Mouse (Mus musculus) CH12.LX (cell line): ENCODE measurements around the gene Gm10382. TPM values are rescaled to one million over a fixed set of nuclear protein-coding genes. Genes with fewer than 3 reads are reported as not detected.

Experiments used
- DNase-seq: peaks from one replicate; pipeline ENCODE4 v3.0.0-alpha.2; 2013; ENCODE audit errors: extremely low read depth
- H3K27ac ChIP-seq: 2 replicates; pipeline ENCODE4 v1.5.1; 2012; ENCODE audit warnings: low read depth, mild to moderate bottlenecking, control low read depth, moderate library complexity; ENCODE audit not compliant: insufficient read depth
- H3K27me3 ChIP-seq: replicated peaks from 2 replicates; pipeline ENCODE3; 2012; ENCODE audit warnings: inconsistent platforms
- H3K36me3 ChIP-seq, 2 experiments: replicated peaks in 1 of 2; 2 replicates each; pipeline versions ENCODE3 to v1.6.1; 2012; ENCODE audit warnings: inconsistent platforms in 1 of 2, low read length in 1 of 2, mild to moderate bottlenecking in 1 of 2, mixed read lengths in 1 of 2, moderate library complexity in 1 of 2; ENCODE audit not compliant: control insufficient read depth in 1 of 2, insufficient read depth in 1 of 2
- H3K4me1 ChIP-seq, 2 experiments: 2 replicates each; pipeline ENCODE4 v1.6.1; 2012; ENCODE audit warnings: inconsistent platforms in 1 of 2, moderate library complexity in 1 of 2; ENCODE audit not compliant: insufficient read depth in 2 of 2, control insufficient read depth in 1 of 2
- H3K4me2 ChIP-seq: 2 replicates; pipeline ENCODE4 v1.6.1; 2012; ENCODE audit warnings: low read depth, mild to moderate bottlenecking, control low read depth; ENCODE audit not compliant: poor library complexity, insufficient read depth, severe bottlenecking
- H3K4me3 ChIP-seq, 3 experiments: fragments of 150-350 bp in 1 of 3; sonication (generic) in 1 of 3; replicated peaks in 1 of 3; 2 replicates each; pipeline versions ENCODE3 to v1.5.1; 2011 to 2012; ENCODE audit warnings: low read depth in 2 of 3, low read length in 2 of 3, mild to moderate bottlenecking in 2 of 3, moderate library complexity in 2 of 3, control low read depth in 1 of 3, improper control_type of control experiment in 1 of 3, inconsistent platforms in 1 of 3, mixed read lengths in 1 of 3; ENCODE audit not compliant: poor library complexity in 1 of 3
- H3K79me2 ChIP-seq: replicated peaks from 2 replicates; pipeline ENCODE4 v1.6.1; 2012; ENCODE audit warnings: mild to moderate bottlenecking, moderate library complexity; ENCODE audit not compliant: control insufficient read depth, poor library complexity, insufficient read depth, severe bottlenecking; ENCODE audit errors: extremely low read depth
- H3K9ac ChIP-seq: 2 replicates; pipeline ENCODE4 v1.6.1; 2012; ENCODE audit warnings: low read depth, mild to moderate bottlenecking, control low read depth, moderate library complexity; ENCODE audit not compliant: insufficient read depth
- H3K9me3 ChIP-seq: replicated peaks from 2 replicates; pipeline ENCODE3; 2012; ENCODE audit warnings: low read length, inconsistent platforms, mixed read lengths
- CHD1 ChIP-seq: IDR thresholded peaks from 2 replicates; pipeline ENCODE4 v1.6.1; 2012; ENCODE audit warnings: low read depth, low read length, improper control_type of control experiment, inconsistent platforms
- CHD2 ChIP-seq: IDR thresholded peaks from 2 replicates; pipeline ENCODE4 v1.6.1; 2011; ENCODE audit warnings: low read length, improper control_type of control experiment
- CTCF ChIP-seq, 2 experiments: IDR thresholded peaks in 1 of 2; conservative IDR thresholded peaks in 1 of 2; 2 replicates each; pipeline ENCODE4 v1.5.1; 2011 to 2012; ENCODE audit warnings: low read depth in 2 of 2, low read length in 2 of 2, improper control_type of control experiment in 1 of 2, inconsistent platforms in 1 of 2, mild to moderate bottlenecking in 1 of 2, moderate library complexity in 1 of 2
- E2F4 ChIP-seq: IDR thresholded peaks from 2 replicates; pipeline ENCODE4 v1.6.1; 2011; ENCODE audit warnings: low read depth, low read length, improper control_type of control experiment; ENCODE audit not compliant: insufficient replicate concordance
- ELF1 ChIP-seq: IDR thresholded peaks from 2 replicates; pipeline ENCODE4 v1.6.1; 2014; ENCODE audit warnings: low read depth, mild to moderate bottlenecking, inconsistent platforms, low read length, improper control_type of control experiment
- ETS1 ChIP-seq: conservative IDR thresholded peaks from 2 replicates; pipeline ENCODE4 v1.6.1; 2012; ENCODE audit warnings: low read depth, mild to moderate bottlenecking, inconsistent platforms, low read length, improper control_type of control experiment, moderate library complexity
- GABPA ChIP-seq: IDR thresholded peaks from 2 replicates; pipeline ENCODE4 v1.6.1; 2012; ENCODE audit warnings: low read depth, low read length, improper control_type of control experiment, inconsistent platforms; ENCODE audit not compliant: insufficient replicate concordance
- HCFC1 ChIP-seq: IDR thresholded peaks from 2 replicates; pipeline ENCODE4 v1.6.1; 2012; ENCODE audit warnings: low read depth, mild to moderate bottlenecking, inconsistent platforms, low read length, improper control_type of control experiment
- IRF4 ChIP-seq: IDR thresholded peaks from 2 replicates; pipeline ENCODE4 v1.6.1; 2014; ENCODE audit warnings: low read depth, mild to moderate bottlenecking, inconsistent platforms, low read length, improper control_type of control experiment
- JUN ChIP-seq: IDR thresholded peaks from 2 replicates; pipeline ENCODE4 v1.6.1; 2011; ENCODE audit warnings: low read depth, mild to moderate bottlenecking, low read length, improper control_type of control experiment, moderate library complexity; ENCODE audit not compliant: insufficient read depth
- JUND ChIP-seq: conservative IDR thresholded peaks from 2 replicates; pipeline ENCODE4 v1.6.1; 2011; ENCODE audit warnings: low read depth, low read length, improper control_type of control experiment
- KAT2A ChIP-seq: IDR thresholded peaks from 2 replicates; pipeline ENCODE4 v1.6.1; 2012; ENCODE audit warnings: low read length, improper control_type of control experiment, inconsistent platforms; ENCODE audit not compliant: insufficient replicate concordance
- MAFK ChIP-seq: IDR thresholded peaks from 2 replicates; pipeline ENCODE4 v1.6.1; 2011; ENCODE audit warnings: low read length, improper control_type of control experiment; ENCODE audit not compliant: insufficient replicate concordance
- MAX ChIP-seq: IDR thresholded peaks from 2 replicates; pipeline ENCODE4 v1.6.1; 2011; ENCODE audit warnings: low read length, improper control_type of control experiment
- MAZ ChIP-seq: IDR thresholded peaks from 2 replicates; pipeline ENCODE4 v1.6.1; 2012; ENCODE audit warnings: low read depth, mild to moderate bottlenecking, inconsistent platforms, low read length, improper control_type of control experiment, moderate library complexity
- MXI1 ChIP-seq: IDR thresholded peaks from 2 replicates; pipeline ENCODE4 v1.6.1; 2011; ENCODE audit warnings: mild to moderate bottlenecking, low read depth, low read length, improper control_type of control experiment
- MYC ChIP-seq: IDR thresholded peaks from 2 replicates; pipeline ENCODE4 v1.6.1; 2011; ENCODE audit warnings: low read depth, mild to moderate bottlenecking, improper control_type of control experiment, low read length
- NELFE ChIP-seq: IDR thresholded peaks from 2 replicates; pipeline ENCODE4 v1.6.1; 2011; ENCODE audit warnings: low read depth, low read length, improper control_type of control experiment
- NRF1 ChIP-seq: IDR thresholded peaks from 2 replicates; pipeline ENCODE4 v1.6.1; 2014; ENCODE audit warnings: low read depth, mild to moderate bottlenecking, inconsistent platforms, low read length, improper control_type of control experiment, moderate library complexity
- PAX5 ChIP-seq: IDR thresholded peaks from 2 replicates; pipeline ENCODE4 v1.6.1; 2012; ENCODE audit warnings: low read length, inconsistent platforms, mixed read lengths
- POLR2A ChIP-seq: IDR thresholded peaks from 2 replicates; pipeline ENCODE4 v1.6.1; 2011; ENCODE audit warnings: low read depth, mild to moderate bottlenecking, improper control_type of control experiment, low read length
- POLR2AphosphoS2 ChIP-seq: IDR thresholded peaks from 2 replicates; pipeline ENCODE4 v1.6.1; 2011; ENCODE audit warnings: low read depth, low read length, improper control_type of control experiment
- RAD21 ChIP-seq: IDR thresholded peaks from 2 replicates; pipeline ENCODE4 v1.6.1; 2011; ENCODE audit warnings: low read depth, mild to moderate bottlenecking, low read length, improper control_type of control experiment, moderate library complexity
- SIN3A ChIP-seq: IDR thresholded peaks from 2 replicates; pipeline ENCODE4 v1.6.1; 2012; ENCODE audit warnings: low read length, improper control_type of control experiment, inconsistent platforms
- SMC3 ChIP-seq: IDR thresholded peaks from 2 replicates; pipeline ENCODE4 v1.6.1; 2011; ENCODE audit warnings: low read depth, low read length, improper control_type of control experiment
- TBP ChIP-seq: conservative IDR thresholded peaks from 2 replicates; pipeline ENCODE4 v1.6.1; 2011; ENCODE audit warnings: low read depth, low read length, improper control_type of control experiment
- TCF12 ChIP-seq: IDR thresholded peaks from 2 replicates; pipeline ENCODE4 v1.6.1; 2014; ENCODE audit warnings: low read depth, mild to moderate bottlenecking, inconsistent platforms, low read length, improper control_type of control experiment
- UBTF ChIP-seq: IDR thresholded peaks from 2 replicates; pipeline ENCODE4 v1.6.1; 2012; ENCODE audit warnings: low read depth, mild to moderate bottlenecking, inconsistent platforms, low read length, improper control_type of control experiment, moderate library complexity
- USF2 ChIP-seq: conservative IDR thresholded peaks from 2 replicates; pipeline ENCODE4 v1.6.1; 2011; ENCODE audit warnings: low read depth, low read length, improper control_type of control experiment
- ZC3H11A ChIP-seq: IDR thresholded peaks from 2 replicates; pipeline ENCODE4 v1.6.1; 2012; ENCODE audit warnings: low read depth, mild to moderate bottlenecking, inconsistent platforms, low read length, improper control_type of control experiment
- ZKSCAN1 ChIP-seq: IDR thresholded peaks from 2 replicates; pipeline ENCODE4 v1.6.1; 2012; ENCODE audit warnings: low read depth, inconsistent platforms, low read length, improper control_type of control experiment, borderline replicate concordance
- ZMIZ1 ChIP-seq: IDR thresholded peaks from 2 replicates; pipeline ENCODE4 v1.6.1; 2012; ENCODE audit warnings: low read depth, mild to moderate bottlenecking, inconsistent platforms, low read length, improper control_type of control experiment
- dilution Hi-C: fragments of 300-500 bp; cut with MboI; formaldehyde crosslinking; loops from 2 replicates; pipeline ENCODE4 v1.14.3; 2020; ENCODE audit warnings: low sequenced_read_pairs; ENCODE audit not compliant: extremely low pct_unique_long_range_greater_than_20kb, extremely low pct_ligation_motif_present
- in situ Hi-C: fragments of 300-500 bp; cut with MboI; formaldehyde crosslinking; loops from 3 replicates; pipeline ENCODE4 v1.14.3; 2019; ENCODE audit warnings: low sequenced_read_pairs, low pct_ligation_motif_present, low pct_unique_long_range_greater_than_20kb, mixed read lengths
- polyA plus RNA-seq: library from polyadenylated mRNA; unstranded; fragments of >175 nt; gene quantifications from 2 replicates; pipeline ENCODE4 v1.2.1, GENCODE M21; 2012; ENCODE audit warnings: low read depth; ENCODE audit not compliant: insufficient read length
- total RNA-seq, 2 experiments: library from RNA; depleted of rRNA; stranded (reverse); fragments of 300-350 nt in 1 of 2; fragments of >200 nt in 1 of 2; gene quantifications; 2 replicates each; pipeline ENCODE4 v1.2.3; 2012 to 2014

The Gm10382 gene
- total and polyA plus RNA-seq, 3 experiments: 0.59 to 1.1 TPM; not detected in 1

GRCm38 (mm10) chr5:125407910-125408575, 18.9 kb downstream of the Gm10382 start (continued):
- TF ChIP-seq CTCF (conservative IDR thresholded peaks at IDR 0.05 in 1 of 2, IDR thresholded peaks at IDR 0.05 in 1 of 2; ENCODE audit: low read depth in 2 of 2, low read length in 2 of 2) (no peak), ELF1 (no peak), GABPA (no peak), TBP (no peak), TCF12 (no peak), NRF1 (peak; percentile 79), IRF4 (no peak), MAZ (0 out of 2 replicates have a peak, but pooled peaks have one; percentile 8), HCFC1 (no peak; the same call in 1 of the 2 replicates), RAD21 (no peak), POLR2AphosphoS2 (no peak), CHD2 (no peak), MYC (peak; percentile 85), NELFE (no peak), MAX (peak; percentile 64), PAX5 (no peak), CHD1 (peak; percentile 9; the same call in 1 of the 2 replicates), KAT2A (no peak), POLR2A (no peak)

GRCm38 (mm10) chr5:125408842-125409241, 19.7 kb downstream of the Gm10382 start:
- dilution Hi-C loops: no loop called here
- Histone ChIP-seq H3K36me3 (peaks cover 7 to 17% of the 10 kb centered on the region in 2 experiments), H3K4me1 (peaks cover 3 to 20% of the 10 kb centered on the region in 2 experiments; a peak in 3 of 4 replicates), H3K9me3 (no peaks in the 10 kb centered on the region), H3K79me2 (no peaks in the 10 kb centered on the region), H3K4me3 (peak overlapping the region; percentile 50 to 58 (median 52)), H3K27ac (no peak overlapping the region), H3K27me3 (no peaks in the 10 kb centered on the region), H3K9ac (peak overlapping the region; percentile 62), H3K4me2 (peak overlapping the region; percentile 76)
- in situ Hi-C loops: no loop called here
- TF ChIP-seq MYC: peak; percentile 56
- TF ChIP-seq POLR2A: no peak
- TF ChIP-seq ELF1: peak; percentile 95
- no peak for TF ChIP-seq ZKSCAN1
- TF ChIP-seq JUND: no peak; the same call in 1 of the 2 replicates
- TF ChIP-seq USF2: no peak
- no peak for TF ChIP-seq CHD2
- TF ChIP-seq CTCF (conservative IDR thresholded peaks at IDR 0.05 in 1 of 2, IDR thresholded peaks at IDR 0.05 in 1 of 2; ENCODE audit: low read depth in 2 of 2, low read length in 2 of 2): no peak
- no peak for TF ChIP-seq POLR2AphosphoS2
- TF ChIP-seq MXI1: no peak
- peak; percentile 50; the same call in 1 of the 2 replicates for TF ChIP-seq SIN3A
- peak; percentile 96 for TF ChIP-seq MAFK
- no peak for TF ChIP-seq ZMIZ1
- TF ChIP-seq RAD21: no peak
- peak; percentile 68 for TF ChIP-seq NRF1
- TF ChIP-seq NELFE: no peak
- no peak for TF ChIP-seq UBTF
- no peak for TF ChIP-seq ZC3H11A
- 0 out of 2 replicates have a peak, but pooled peaks have one; percentile 47 for TF ChIP-seq KAT2A
- TF ChIP-seq JUN: no peak
- peak; percentile 99 for TF ChIP-seq TBP
- no peak for TF ChIP-seq SMC3
- 0 out of 2 replicates have a peak, but pooled peaks have one; percentile 12 for TF ChIP-seq E2F4
- TF ChIP-seq ETS1: no peak
- no peak for TF ChIP-seq CHD1
- peak; percentile 91 for DNase-seq
